Mouse (Mus musculus): Measurements from ENCODE around the gene Pitpnm1. TPM values are rescaled to one million over a fixed set of nuclear protein-coding genes. Genes with fewer than 3 reads are reported as not detected.

The Pitpnm1 gene
- polyA plus RNA-seq, 1 experiment = 568 TPM

DNA sequence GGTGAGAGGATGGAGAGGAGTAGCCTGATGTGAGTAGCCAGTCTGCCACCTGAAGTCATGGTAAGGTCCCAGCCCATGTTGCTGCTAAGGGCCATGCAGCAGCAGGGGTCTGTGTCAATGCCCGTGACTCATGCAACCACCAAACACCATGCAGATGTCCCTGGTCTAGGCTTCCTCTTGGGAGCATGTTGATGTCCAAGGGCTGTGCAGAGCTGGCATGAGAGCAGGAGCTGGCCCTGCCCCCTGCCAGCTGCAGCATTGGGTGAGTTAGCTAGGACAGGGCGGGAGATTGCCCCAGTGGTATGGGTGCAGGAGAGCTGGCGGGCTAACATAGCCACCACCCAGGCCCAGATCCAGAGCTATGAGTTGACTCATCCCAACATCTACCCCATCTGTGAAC lies 9.4 kb upstream of the Pitpnm1 start:
- no peak for TF ChIP-seq CTCF (IDR thresholded peaks at IDR 0.05; ENCODE audit: borderline replicate concordance, insufficient read depth, low read depth, low read length)
- no peak for TF ChIP-seq POLR2A (IDR thresholded peaks at IDR 0.05; ENCODE audit: borderline replicate concordance, insufficient read depth, low read length)
- no peak for DNase-seq
- no peaks in the 10 kb centered on the region for H3K4me1 ChIP-seq (ENCODE audit: control insufficient read depth, insufficient read depth, low read length)
- WGBS = 83% methylated on average over 3 of the region's 3 CpGs
- H3K27ac ChIP-seq (ENCODE audit: insufficient read depth, low read length) = no peak overlapping the region
- H3K27me3 ChIP-seq (ENCODE audit: control insufficient read depth, insufficient read depth, low read length) = no peaks in the 10 kb centered on the region
- no peak overlapping the region for H3K4me3 ChIP-seq (replicated peaks; ENCODE audit: insufficient read depth, low read depth, low read length)

DNA sequence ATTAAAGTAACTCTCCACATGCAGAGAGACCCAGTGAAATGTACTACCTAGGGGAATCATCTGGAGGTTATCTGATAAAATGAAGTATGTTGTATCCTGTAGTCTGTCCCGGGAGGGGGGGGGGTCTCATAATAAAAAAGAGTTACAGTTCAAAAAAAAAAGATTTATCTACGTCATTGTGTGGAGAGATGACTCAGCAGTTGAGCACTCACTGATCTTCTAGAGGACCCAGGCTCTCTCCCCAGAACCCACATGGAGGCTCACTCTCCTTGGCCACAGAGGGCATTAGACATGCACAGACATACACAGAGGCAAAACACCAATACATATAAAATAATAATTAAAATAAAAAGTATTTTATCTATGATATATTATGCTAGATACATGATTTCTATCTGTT lies 8.4 kb upstream of the Pitpnm1 start:
- Histone ChIP-seq H3K27me3 (ENCODE audit: control insufficient read depth, insufficient read depth, low read length) (no peaks in the 10 kb centered on the region), H3K4me3 (replicated peaks; ENCODE audit: insufficient read depth, low read depth, low read length) (no peak overlapping the region), H3K4me1 (ENCODE audit: control insufficient read depth, insufficient read depth, low read length) (no peaks in the 10 kb centered on the region), H3K27ac (ENCODE audit: insufficient read depth, low read length) (no peak overlapping the region)
- no peak for DNase-seq
- TF ChIP-seq CTCF (IDR thresholded peaks at IDR 0.05; ENCODE audit: borderline replicate concordance, insufficient read depth, low read depth, low read length) (no peak), POLR2A (IDR thresholded peaks at IDR 0.05; ENCODE audit: borderline replicate concordance, insufficient read depth, low read length) (no peak)
- 71% methylated on average over 2 of the region's 2 CpGs for WGBS

DNA sequence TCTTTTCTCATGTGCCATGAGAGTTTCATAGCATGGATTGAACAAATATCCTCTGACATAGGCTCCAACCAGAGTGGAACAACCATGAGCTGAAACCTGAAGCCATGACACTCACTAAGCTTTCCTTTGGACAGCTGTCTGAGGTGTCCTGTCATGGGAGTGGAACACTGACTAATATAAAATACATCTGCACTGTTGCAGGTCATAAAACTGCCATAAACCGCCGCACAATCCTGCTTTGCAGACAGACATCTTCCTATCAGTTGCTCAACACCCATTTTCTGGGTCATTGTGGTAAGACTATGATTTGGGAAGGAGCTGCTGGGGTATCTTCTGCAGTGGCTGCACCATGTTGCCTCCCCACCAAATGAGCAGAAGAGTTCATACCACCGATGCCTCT lies 7.0 kb upstream of the Pitpnm1 start:
- WGBS = 89% methylated on average over 3 of the region's 3 CpGs
- TF ChIP-seq POLR2A (IDR thresholded peaks at IDR 0.05; ENCODE audit: borderline replicate concordance, insufficient read depth, low read length) = no peak
- TF ChIP-seq CTCF (IDR thresholded peaks at IDR 0.05; ENCODE audit: borderline replicate concordance, insufficient read depth, low read depth, low read length) = no peak

DNA sequence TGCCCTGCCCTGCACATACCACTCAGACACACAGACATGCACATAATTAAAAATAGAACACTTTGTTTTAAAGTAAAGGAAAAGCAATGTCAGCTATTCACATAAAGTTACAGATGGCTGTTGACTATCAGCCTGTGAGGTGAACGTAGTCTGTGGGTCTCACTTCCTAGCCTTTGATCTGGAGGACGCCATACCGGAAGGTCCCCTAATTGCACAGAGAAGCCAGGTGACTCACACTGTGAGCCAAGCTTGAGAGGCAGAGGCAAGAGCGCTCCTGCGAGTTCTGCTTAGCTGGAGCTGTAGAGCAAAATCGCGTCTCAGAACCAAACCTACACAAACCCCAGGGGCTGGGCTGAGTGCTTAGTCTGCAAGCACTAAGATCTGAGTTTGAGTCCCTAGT lies 6.0 kb upstream of the Pitpnm1 start:
- no peak overlapping the region for H3K4me3 ChIP-seq (replicated peaks; ENCODE audit: insufficient read depth, low read depth, low read length)
- no peaks in the 10 kb centered on the region for H3K27me3 ChIP-seq (ENCODE audit: control insufficient read depth, insufficient read depth, low read length)
- DNase-seq = no peak
- peaks cover 3% of the 10 kb centered on the region; the same call in 1 of the 2 replicates for H3K4me1 ChIP-seq (ENCODE audit: control insufficient read depth, insufficient read depth, low read length)
- 82% methylated on average over 7 of the region's 7 CpGs for WGBS
- TF ChIP-seq CTCF (IDR thresholded peaks at IDR 0.05; ENCODE audit: borderline replicate concordance, insufficient read depth, low read depth, low read length) = no peak
- no peak for TF ChIP-seq POLR2A (IDR thresholded peaks at IDR 0.05; ENCODE audit: borderline replicate concordance, insufficient read depth, low read length)
- no peak overlapping the region for H3K27ac ChIP-seq (ENCODE audit: insufficient read depth, low read length)

More for the DNA sequence above, 7.0 kb upstream of the Pitpnm1 start:
- no peaks in the 10 kb centered on the region for H3K27me3 ChIP-seq (ENCODE audit: control insufficient read depth, insufficient read depth, low read length)
- no peak overlapping the region for H3K27ac ChIP-seq (ENCODE audit: insufficient read depth, low read length)
- DNase-seq = no peak
- no peak overlapping the region for H3K4me3 ChIP-seq (replicated peaks; ENCODE audit: insufficient read depth, low read depth, low read length)
- no peaks in the 10 kb centered on the region for H3K4me1 ChIP-seq (ENCODE audit: control insufficient read depth, insufficient read depth, low read length)

DNA sequence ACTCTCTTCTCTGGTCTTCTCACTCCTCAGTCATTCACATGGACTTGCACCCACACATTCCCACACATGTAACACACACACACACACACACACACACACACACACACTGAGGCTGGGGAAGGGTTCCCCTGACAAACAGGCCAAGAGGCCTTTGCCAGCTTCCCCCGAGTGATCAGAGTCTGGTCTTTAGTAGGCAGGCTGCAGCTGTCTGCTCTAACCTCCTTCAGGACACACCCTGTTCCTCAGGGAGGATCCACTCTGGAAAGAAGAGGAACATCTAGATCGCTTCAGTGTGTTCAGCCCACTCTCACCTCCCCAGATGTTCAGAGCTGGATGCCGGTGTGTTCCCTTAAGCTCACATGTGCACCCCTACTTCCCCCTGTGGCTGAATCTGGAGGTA lies 5.5 kb upstream of the Pitpnm1 start:
- TF ChIP-seq CTCF (IDR thresholded peaks at IDR 0.05; ENCODE audit: borderline replicate concordance, insufficient read depth, low read depth, low read length) = no peak
- TF ChIP-seq POLR2A (IDR thresholded peaks at IDR 0.05; ENCODE audit: borderline replicate concordance, insufficient read depth, low read length) = no peak
- Histone ChIP-seq H3K4me1 (ENCODE audit: control insufficient read depth, insufficient read depth, low read length) (peaks cover 5% of the 10 kb centered on the region; the same call in 1 of the 2 replicates), H3K27ac (ENCODE audit: insufficient read depth, low read length) (no peak overlapping the region), H3K27me3 (ENCODE audit: control insufficient read depth, insufficient read depth, low read length) (no peaks in the 10 kb centered on the region), H3K4me3 (replicated peaks; ENCODE audit: insufficient read depth, low read depth, low read length) (no peak overlapping the region)
- DNase-seq = no peak
- WGBS = 75% methylated on average over 3 of the region's 3 CpGs

DNA sequence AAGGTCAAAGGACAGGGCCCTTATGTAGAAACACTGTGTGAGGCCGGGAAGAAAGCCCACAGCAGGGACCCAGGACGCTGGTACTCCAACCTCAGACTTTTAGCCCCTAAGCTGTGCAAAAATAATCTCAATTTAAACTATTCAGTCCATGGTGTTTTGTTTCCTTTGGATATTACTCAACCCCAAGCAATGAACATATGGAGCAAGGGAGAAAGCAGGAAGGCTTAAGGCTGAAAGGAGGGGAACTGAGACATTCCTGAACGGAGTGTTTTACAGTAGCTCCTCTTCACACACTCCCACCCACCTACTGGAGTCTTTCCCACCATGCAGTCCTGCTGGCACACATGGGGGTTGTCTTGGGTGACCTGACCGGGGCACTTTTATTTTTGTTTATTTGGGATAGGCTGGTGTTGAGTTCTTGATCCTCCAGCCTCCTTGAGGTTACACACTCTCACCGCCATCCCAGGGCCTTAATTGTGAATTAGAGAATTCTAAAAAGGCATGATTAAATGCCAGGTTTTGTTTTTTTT lies 5.0 kb upstream of the Pitpnm1 start:
- H3K4me3 ChIP-seq (replicated peaks; ENCODE audit: insufficient read depth, low read depth, low read length) = no peak overlapping the region
- no peak for TF ChIP-seq POLR2A (IDR thresholded peaks at IDR 0.05; ENCODE audit: borderline replicate concordance, insufficient read depth, low read length)
- no peak for TF ChIP-seq CTCF (IDR thresholded peaks at IDR 0.05; ENCODE audit: borderline replicate concordance, insufficient read depth, low read depth, low read length)
- H3K27ac ChIP-seq (ENCODE audit: insufficient read depth, low read length) = no peak overlapping the region
- 77% methylated on average over 5 of the region's 5 CpGs for WGBS
- no peaks in the 10 kb centered on the region for H3K27me3 ChIP-seq (ENCODE audit: control insufficient read depth, insufficient read depth, low read length)
- peaks cover 8% of the 10 kb centered on the region; the same call in 1 of the 2 replicates for H3K4me1 ChIP-seq (ENCODE audit: control insufficient read depth, insufficient read depth, low read length)
- DNase-seq = no peak

DNA sequence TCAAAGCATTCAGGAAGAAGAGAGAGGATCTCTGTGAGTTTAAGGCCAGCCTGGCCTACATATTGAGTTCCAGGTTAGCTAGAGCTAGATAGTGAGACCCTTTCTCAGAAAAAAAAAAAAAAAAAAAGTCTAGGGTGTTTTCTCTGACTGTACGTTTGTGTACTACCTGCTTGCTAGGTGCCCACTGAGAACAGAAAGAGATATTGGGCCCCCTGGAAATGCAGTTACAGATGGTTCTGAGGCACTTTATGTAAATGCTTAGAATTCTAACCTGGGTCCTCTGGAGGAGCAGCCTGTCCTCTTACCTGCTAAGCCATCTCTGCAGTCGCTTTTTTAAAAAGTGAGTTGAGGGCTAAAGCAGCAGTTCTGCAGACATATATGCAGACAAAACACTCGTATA lies 4.0 kb upstream of the Pitpnm1 start:
- Histone ChIP-seq H3K4me3 (replicated peaks; ENCODE audit: insufficient read depth, low read depth, low read length) (no peak overlapping the region), H3K27ac (ENCODE audit: insufficient read depth, low read length) (no peak overlapping the region), H3K4me1 (ENCODE audit: control insufficient read depth, insufficient read depth, low read length) (peaks cover 8% of the 10 kb centered on the region; the same call in 1 of the 2 replicates), H3K27me3 (ENCODE audit: control insufficient read depth, insufficient read depth, low read length) (no peaks in the 10 kb centered on the region)
- WGBS = 83% methylated on average over 3 of the region's 3 CpGs
- no peak for DNase-seq
- TF ChIP-seq POLR2A (IDR thresholded peaks at IDR 0.05; ENCODE audit: borderline replicate concordance, insufficient read depth, low read length) (no peak), CTCF (IDR thresholded peaks at IDR 0.05; ENCODE audit: borderline replicate concordance, insufficient read depth, low read depth, low read length) (no peak)

DNA sequence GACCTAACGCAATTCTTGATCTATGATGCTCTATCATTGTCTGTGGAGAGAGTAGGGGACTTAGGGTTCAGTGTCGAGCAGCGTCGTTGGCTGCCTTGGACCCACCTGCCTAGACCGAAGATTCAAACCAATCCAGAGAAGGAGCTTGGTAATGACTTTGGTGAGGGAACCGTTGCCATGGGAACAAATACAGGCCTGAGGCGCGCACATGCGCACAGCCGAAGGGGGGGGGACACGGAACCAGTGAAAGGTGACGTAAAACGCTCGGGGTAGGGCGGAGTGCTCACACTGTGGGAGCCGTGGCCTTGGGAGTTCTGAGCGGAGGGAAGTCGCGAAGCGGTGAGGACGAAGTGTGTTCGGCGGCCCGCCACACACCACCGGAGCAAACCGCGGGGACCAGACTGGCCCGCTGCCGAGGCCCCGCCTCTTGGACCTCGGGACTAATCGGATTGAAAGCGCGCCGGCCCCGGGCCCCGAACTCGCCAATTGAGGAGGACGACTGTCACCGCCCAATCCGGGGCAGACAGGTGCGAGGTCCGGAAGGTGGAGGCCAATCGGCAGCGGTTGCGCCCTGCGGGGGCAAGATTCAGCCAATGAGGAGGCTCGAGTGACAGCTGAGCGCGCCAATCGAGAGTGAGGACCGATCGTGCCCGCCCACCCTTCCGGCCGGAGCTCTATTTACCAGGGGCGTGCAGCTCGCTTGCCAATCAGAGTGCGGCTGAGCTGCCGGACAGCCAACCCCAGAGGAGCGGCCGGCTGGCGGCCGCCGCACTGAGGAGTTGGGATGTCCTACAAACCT lies 3.0 kb upstream of the Pitpnm1 start, which contains the start of gene Cdk2ap2:
Gene Cdk2ap2, plus strand, starts transcription at position 541 of the 799 bp plus-strand sequence.
- DNase-seq = peak; percentile 100
- H3K27ac ChIP-seq (ENCODE audit: insufficient read depth, low read length) = peak within 1 kb of the TSS; percentile 87
- TF ChIP-seq POLR2A (IDR thresholded peaks at IDR 0.05; ENCODE audit: borderline replicate concordance, insufficient read depth, low read length) (peak; percentile 89), CTCF (IDR thresholded peaks at IDR 0.05; ENCODE audit: borderline replicate concordance, insufficient read depth, low read depth, low read length) (no peak)
- H3K27me3 ChIP-seq (ENCODE audit: control insufficient read depth, insufficient read depth, low read length) = no peaks in the 10 kb centered on the region
- peak within 1 kb of the TSS; percentile 70 for H3K4me3 ChIP-seq (replicated peaks; ENCODE audit: insufficient read depth, low read depth, low read length)
- H3K4me1 ChIP-seq (ENCODE audit: control insufficient read depth, insufficient read depth, low read length) = peaks cover 12% of the 10 kb centered on the region; the same call in 1 of the 2 replicates
- WGBS = under 1% methylated on average over 64 of the region's 65 CpGs
